Mouse (Mus musculus) neural tube, embryonic 13.5 days (tissue): ENCODE results near the gene Dock3. TPM values are rescaled to one million over a fixed set of nuclear protein-coding genes. Genes with fewer than 3 reads are reported as not detected.

Source experiments
- ATAC-seq: fragments of 200-750 bp; cut with Nextera tagmentation; 2 replicates; pipeline ENCODE4 v1.8.0; 2017; ENCODE audit warnings: low read depth, mild to moderate bottlenecking, moderate TSS enrichment, moderate library complexity
- H3K27ac ChIP-seq: fragments of 300-500 bp; sonication (generic); replicated peaks from 2 replicates; pipeline ENCODE4 v1.5.1; 2015; ENCODE audit warnings: moderate library complexity, mild to moderate bottlenecking, inconsistent platforms
- H3K27me3 ChIP-seq: fragments of 300-500 bp; sonication (generic); 2 replicates; pipeline ENCODE4 v1.6.1; 2015; ENCODE audit warnings: mild to moderate bottlenecking, inconsistent platforms
- H3K36me3 ChIP-seq: fragments of 300-500 bp; sonication (generic); 2 replicates; pipeline ENCODE4 v1.6.1; 2015; ENCODE audit warnings: mild to moderate bottlenecking, inconsistent platforms
- H3K4me1 ChIP-seq: fragments of 300-500 bp; sonication (generic); replicated peaks from 2 replicates; pipeline ENCODE4 v1.6.1; 2015; ENCODE audit warnings: inconsistent platforms
- H3K4me2 ChIP-seq: fragments of 300-500 bp; sonication (generic); 2 replicates; pipeline ENCODE4 v1.6.1; 2015; ENCODE audit warnings: inconsistent platforms, mild to moderate bottlenecking, moderate library complexity
- H3K4me3 ChIP-seq: fragments of 300-500 bp; sonication (generic); 2 replicates; pipeline ENCODE4 v1.5.1; 2015; ENCODE audit warnings: mild to moderate bottlenecking, inconsistent platforms
- H3K9ac ChIP-seq: fragments of 300-500 bp; sonication (generic); 2 replicates; pipeline ENCODE4 v1.6.1; 2015; ENCODE audit warnings: moderate library complexity, mild to moderate bottlenecking, inconsistent platforms
- H3K9me3 ChIP-seq: fragments of 300-500 bp; sonication (generic); 2 replicates; pipeline ENCODE4 v1.6.1; 2016; ENCODE audit warnings: inconsistent platforms
- WGBS: fragments of 180-500 bp; shearing (Covaris S2); methylation state at CpG from one replicate; pipeline ENCODE4 v1.1.7; 2015; 5-methylcytosine and 5-hydroxymethylcytosine counted together
- polyA plus RNA-seq: library from polyadenylated mRNA; unstranded; fragments of >200 nt; fragmentation: Nextera tagmentation; extraction: Ambion mirVana; gene quantifications from 2 replicates; pipeline ENCODE4 v1.2.1, GENCODE M21; 2015

Gene Dock3
- 14.6 TPM in 2 replicates for polyA plus RNA-seq

- ATAC-seq = peak; percentile 94
- Histone ChIP-seq H3K9ac (peak within 1 kb of the TSS; percentile 93), H3K36me3 (no peaks in the 10 kb centered on the region), H3K9me3 (no peaks in the 10 kb centered on the region), H3K4me3 (peak within 1 kb of the TSS; percentile 87), H3K27me3 (peaks cover 62% of the 10 kb centered on the region), H3K27ac (peak within 1 kb of the TSS; percentile 94), H3K4me2 (peak within 1 kb of the TSS; percentile 73), H3K4me1 (peaks cover 14% of the 10 kb centered on the region)
- 1% methylated on average over 76 of the region's 87 CpGs for WGBS
Measured at GRCm38 (mm10) chr9:107231539-107232139, at the start of gene Dock3. Dock3 (minus strand) TSS chr9:107231909.

- Histone ChIP-seq H3K4me1 (peaks cover 27% of the 10 kb centered on the region), H3K9me3 (no peaks in the 10 kb centered on the region), H3K27me3 (no peaks in the 10 kb centered on the region), H3K4me2 (peak overlapping the region; percentile 27), H3K4me3 (no peak overlapping the region), H3K36me3 (no peaks in the 10 kb centered on the region), H3K9ac (peak overlapping the region; percentile 17; the same call in 1 of the 2 replicates), H3K27ac (0 out of 2 replicates have a peak overlapping the region, but pooled peaks have one; percentile 18)
- ATAC-seq = no peak
- WGBS = 46% methylated on average over 13 of the region's 13 CpGs
Measured at GRCm38 (mm10) chr9:107280322-107281027, 48.8 kb upstream of the Dock3 start.

DNA sequence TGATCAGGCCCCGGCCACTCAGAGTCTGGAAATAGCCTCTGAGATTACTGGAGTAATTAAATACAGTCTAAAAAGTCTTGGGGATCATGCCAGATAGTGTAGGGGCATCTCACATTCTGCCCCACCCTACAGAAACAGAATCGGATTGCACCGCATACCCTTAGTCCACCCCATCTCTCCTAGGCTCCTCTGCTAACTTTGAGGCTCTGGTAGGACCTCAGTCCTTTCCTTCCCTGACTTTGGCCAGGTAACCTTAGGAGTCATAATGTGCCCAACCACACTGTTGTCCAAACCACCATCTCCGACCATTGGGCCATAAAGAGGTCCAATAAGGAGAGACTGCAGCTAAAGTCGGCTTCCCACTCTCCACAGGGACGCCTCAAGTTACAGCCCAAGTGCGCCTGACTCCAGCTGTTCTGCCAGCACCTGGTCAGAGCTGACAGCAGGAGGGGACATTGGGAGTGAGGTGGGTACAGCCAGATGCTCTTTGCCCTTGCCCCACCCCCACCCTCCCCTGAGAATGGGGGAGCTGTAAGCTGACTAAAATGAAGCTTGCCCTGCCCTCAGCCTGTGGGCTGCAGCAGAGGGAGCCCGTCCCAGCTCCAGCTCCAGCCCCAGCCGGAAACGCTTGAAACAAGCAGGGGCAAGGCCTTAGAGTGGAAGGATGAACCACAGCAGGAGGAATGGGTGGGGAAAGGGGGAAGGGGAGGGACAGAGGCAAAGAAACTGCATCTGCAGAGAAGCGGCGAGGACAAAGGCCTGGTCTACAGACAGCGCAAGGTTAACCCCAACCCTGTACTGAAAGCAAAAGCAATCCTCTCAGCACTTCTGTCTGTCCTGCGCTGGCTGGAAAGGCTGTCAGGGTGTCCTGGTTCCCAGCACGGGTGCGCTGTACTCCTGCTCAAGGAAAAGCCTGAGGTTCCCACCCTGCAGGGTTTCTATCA, 47.9 kb upstream of the Dock3 start:
- H3K4me2 ChIP-seq = peak overlapping the region; percentile 27

GRCm38 (mm10) chr9:107278527-107279377, 47.0 kb upstream of the Dock3 start:
- ATAC-seq = peak; percentile 66

More for the DNA sequence above, 47.9 kb upstream of the Dock3 start:
- Histone ChIP-seq H3K27me3 (no peaks in the 10 kb centered on the region), H3K4me3 (no peak overlapping the region), H3K27ac (0 out of 2 replicates have a peak overlapping the region, but pooled peaks have one; percentile 18), H3K4me1 (peaks cover 27% of the 10 kb centered on the region), H3K9ac (peak overlapping the region; percentile 17; the same call in 1 of the 2 replicates), H3K9me3 (no peaks in the 10 kb centered on the region), H3K36me3 (no peaks in the 10 kb centered on the region)
- WGBS = 28% methylated on average over 16 of the region's 16 CpGs
- ATAC-seq = no peak

GRCm38 (mm10) chr9:107278126-107278525, 46.4 kb upstream of the Dock3 start:
- H3K36me3 ChIP-seq = no peaks in the 10 kb centered on the region
- H3K27me3 ChIP-seq = no peaks in the 10 kb centered on the region
- H3K4me1 ChIP-seq = peaks cover 27% of the 10 kb centered on the region
- 41% methylated on average over 4 of the region's 4 CpGs for WGBS
- no peak for ATAC-seq
- no peak overlapping the region for H3K4me2 ChIP-seq
- no peak overlapping the region for H3K4me3 ChIP-seq
- H3K9me3 ChIP-seq = no peaks in the 10 kb centered on the region
- no peak overlapping the region for H3K27ac ChIP-seq
- H3K9ac ChIP-seq = no peak overlapping the region

More at GRCm38 (mm10) chr9:107278527-107279377, 47.0 kb upstream of the Dock3 start:
- Histone ChIP-seq H3K4me3 (no peak overlapping the region), H3K4me2 (no peak overlapping the region), H3K4me1 (peaks cover 27% of the 10 kb centered on the region), H3K36me3 (no peaks in the 10 kb centered on the region), H3K27ac (no peak overlapping the region), H3K9ac (no peak overlapping the region), H3K27me3 (no peaks in the 10 kb centered on the region), H3K9me3 (no peaks in the 10 kb centered on the region)
- 52% methylated on average over 8 of the region's 8 CpGs for WGBS

DNA sequence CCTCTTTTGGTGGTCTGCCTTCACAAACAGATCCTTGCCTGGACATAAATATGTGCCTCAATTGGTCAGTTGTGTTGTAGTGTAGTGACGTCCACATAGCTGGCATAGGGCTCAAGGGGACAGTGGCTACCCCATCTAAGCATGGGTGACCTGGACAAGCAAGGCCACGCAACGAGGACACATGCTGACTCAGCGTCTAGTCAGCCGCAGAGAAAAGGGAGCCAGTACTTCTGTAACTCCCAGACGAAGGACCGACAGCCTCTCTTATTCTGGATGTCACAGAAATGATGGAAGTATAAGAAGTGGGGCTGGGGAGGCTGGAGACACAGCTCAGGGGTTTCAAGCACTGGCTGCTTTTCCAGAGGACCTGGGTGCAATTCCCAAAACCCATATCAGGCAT, 45.9 kb upstream of the Dock3 start:
- Histone ChIP-seq H3K4me2 (no peak overlapping the region), H3K27me3 (no peaks in the 10 kb centered on the region), H3K4me1 (peaks cover 27% of the 10 kb centered on the region), H3K36me3 (no peaks in the 10 kb centered on the region), H3K9ac (no peak overlapping the region), H3K9me3 (no peaks in the 10 kb centered on the region), H3K27ac (no peak overlapping the region), H3K4me3 (no peak overlapping the region)
- ATAC-seq = no peak
- 87% methylated on average over 7 of the region's 7 CpGs for WGBS

- no peaks in the 10 kb centered on the region for H3K36me3 ChIP-seq
- no peaks in the 10 kb centered on the region for H3K9me3 ChIP-seq
- no peak overlapping the region for H3K4me2 ChIP-seq
- WGBS = 94% methylated on average over 5 of the region's 5 CpGs
- ATAC-seq = no peak
- H3K27ac ChIP-seq = no peak overlapping the region
- H3K9ac ChIP-seq = no peak overlapping the region
- H3K27me3 ChIP-seq = no peaks in the 10 kb centered on the region
- H3K4me3 ChIP-seq = no peak overlapping the region
- peaks cover 27% of the 10 kb centered on the region for H3K4me1 ChIP-seq
Measured at GRCm38 (mm10) chr9:107275710-107276109, 44.0 kb upstream of the Dock3 start.

DNA sequence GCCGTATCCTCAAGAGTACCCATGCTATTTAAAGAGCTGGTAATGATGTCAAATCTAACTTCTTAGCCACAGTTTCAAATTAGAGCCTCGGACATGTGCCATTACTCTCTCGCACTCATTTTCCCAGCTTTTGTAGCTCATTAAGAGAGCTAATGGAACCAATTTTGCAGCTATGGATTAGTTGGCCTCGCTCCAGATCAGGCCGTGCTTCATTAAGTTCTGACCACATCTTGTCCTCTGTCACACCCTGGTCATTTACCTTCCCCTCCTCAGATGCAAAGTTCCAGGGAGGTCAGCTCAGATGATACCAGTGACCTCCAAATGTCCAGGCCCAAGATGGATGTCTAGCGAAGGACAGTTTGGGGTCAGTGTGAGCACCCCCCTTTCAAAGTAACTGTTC, 43.0 kb upstream of the Dock3 start:
- Histone ChIP-seq H3K27ac (no peak overlapping the region), H3K9ac (no peak overlapping the region), H3K9me3 (no peaks in the 10 kb centered on the region), H3K36me3 (no peaks in the 10 kb centered on the region), H3K4me2 (no peak overlapping the region), H3K4me3 (no peak overlapping the region), H3K4me1 (peaks cover 18% of the 10 kb centered on the region), H3K27me3 (no peaks in the 10 kb centered on the region)
- no peak for ATAC-seq
- 75% methylated on average over 6 of the region's 6 CpGs for WGBS

GRCm38 (mm10) chr9:107273184-107273583, 41.5 kb upstream of the Dock3 start:
- H3K9ac ChIP-seq = no peak overlapping the region

GRCm38 (mm10) chr9:107272284-107272683, 40.6 kb upstream of the Dock3 start:
- H3K36me3 ChIP-seq = no peaks in the 10 kb centered on the region
- H3K4me3 ChIP-seq = no peak overlapping the region
- no peak overlapping the region for H3K9ac ChIP-seq
- 78% methylated on average over 4 of the region's 4 CpGs for WGBS
- H3K27ac ChIP-seq = no peak overlapping the region
- ATAC-seq = no peak
- no peaks in the 10 kb centered on the region for H3K9me3 ChIP-seq
- no peaks in the 10 kb centered on the region for H3K4me1 ChIP-seq
- no peak overlapping the region for H3K4me2 ChIP-seq
- no peaks in the 10 kb centered on the region for H3K27me3 ChIP-seq

More at GRCm38 (mm10) chr9:107273184-107273583, 41.5 kb upstream of the Dock3 start:
- no peak overlapping the region for H3K4me3 ChIP-seq
- ATAC-seq = no peak
- peaks cover 3% of the 10 kb centered on the region; the same call in 1 of the 2 replicates for H3K4me1 ChIP-seq
- no peaks in the 10 kb centered on the region for H3K9me3 ChIP-seq
- H3K27ac ChIP-seq = no peak overlapping the region
- H3K27me3 ChIP-seq = no peaks in the 10 kb centered on the region
- WGBS = 71% methylated on average over 10 of the region's 10 CpGs
- H3K4me2 ChIP-seq = no peak overlapping the region
- no peaks in the 10 kb centered on the region for H3K36me3 ChIP-seq
